Mouse (Mus musculus) gastrocnemius, postnatal 4 days (tissue): Measurements from ENCODE around the gene Tesk1. TPM values are rescaled to one million over a fixed set of nuclear protein-coding genes. Genes with fewer than 3 reads are reported as not detected.

Experiments used
- DNase-seq, 2 experiments: peaks; one replicate each; pipeline ENCODE4 v3.0.0; 2021 to 2022; ENCODE audit warnings: low spot score in 2 of 2, mixed read lengths in 2 of 2
- total RNA-seq, 2 experiments: library from RNA; stranded (reverse); gene quantifications; 2 replicates each; pipeline ENCODE4 v1.2.3; 2021

Gene Tesk1
- total RNA-seq, 2 experiments from 2014 or later: 39.3 to 40.9 TPM

- DNase-seq: no peak
These were observed 50.5 kb downstream of the Tesk1 start for GRCm38 (mm10) chr4:43492101-43492820.

- DNase-seq: peak; percentile 72 to 86
These were observed 51.1 kb downstream of the Tesk1 start, which contains the start of gene Ccdc107 for GRCm38 (mm10) chr4:43492821-43493185. Gene Ccdc107, plus strand, starts transcription at chr4:43492900.

GRCm38 (mm10) chr4:43493186-43493845 lies 51.6 kb downstream of the Tesk1 start:
- DNase-seq: peak; percentile 94 to 96

- no peak for DNase-seq
These were observed 52.1 kb downstream of the Tesk1 start for GRCm38 (mm10) chr4:43493846-43494240.

- no peak for DNase-seq
These were observed 54.8 kb downstream of the Tesk1 start for GRCm38 (mm10) chr4:43496587-43496986.

GRCm38 (mm10) chr4:43497405-43497804 lies 55.7 kb downstream of the Tesk1 start:
- DNase-seq: no peak

Other genes with a start within 250 kb of the Tesk1 start
- under 1 TPM; 0.34 to 0.39 TPM for gene Atp8b5, start 174.8 kb upstream of the Tesk1 start, total RNA-seq
- gene Rusc2, start 60.0 kb upstream of the Tesk1 start, total RNA-seq: 10 to 100 TPM; 58.6 to 63.4 TPM
- under 1 TPM in 1 of 2 experiments, not detected in 1; 0.47 TPM for gene Fam166b, start 12.8 kb upstream of the Tesk1 start, total RNA-seq
- gene Cd72, start 12.7 kb downstream of the Tesk1 start, total RNA-seq: under 1 TPM; 0.32 to 0.75 TPM
- not detected for gene Sit1, start 41.8 kb downstream of the Tesk1 start, total RNA-seq
- 10 to 100 TPM; 23.3 to 28.6 TPM for gene Ccdc107, start 51.0 kb downstream of the Tesk1 start, total RNA-seq
- 1 to 10 TPM; 7.9 to 8.9 TPM for gene Arhgef39, start 57.8 kb downstream of the Tesk1 start, total RNA-seq
- 1 to 10 TPM; 1.2 to 3.1 TPM for gene Car9, start 65.0 kb downstream of the Tesk1 start, total RNA-seq
- gene Tpm2, start 81.8 kb downstream of the Tesk1 start, total RNA-seq: 1,000 to 10,000 TPM; 9,033 to 9,337 TPM
- 10 to 100 TPM; 51.9 to 55.1 TPM for gene Creb3, start 120.4 kb downstream of the Tesk1 start, total RNA-seq
- gene Tln1, start 120.8 kb downstream of the Tesk1 start, total RNA-seq: 100 to 1,000 TPM; 137 to 140 TPM
- gene Rgp1, start 136.8 kb downstream of the Tesk1 start, total RNA-seq: 10 to 100 TPM; 37.1 to 41.3 TPM
- 10 to 100 TPM; 11.5 to 12.0 TPM for gene Gba2, start 136.9 kb downstream of the Tesk1 start, total RNA-seq
- gene Msmp, start 142.6 kb downstream of the Tesk1 start, total RNA-seq: not detected
- 10 to 100 TPM; 42.9 to 49.7 TPM for gene Npr2, start 190.0 kb downstream of the Tesk1 start, total RNA-seq
- gene Spag8, start 211.7 kb downstream of the Tesk1 start, total RNA-seq: under 1 TPM in 1 of 2 experiments, not detected in 1; 0.26 TPM
- 10 to 100 TPM; 57.6 to 66.5 TPM for gene Hint2, start 214.5 kb downstream of the Tesk1 start, total RNA-seq
- 10 to 100 TPM in 1 of 2 experiments, 1 to 10 TPM in 1; 9.4 to 12.0 TPM for gene Tmem8b, start 227.0 kb downstream of the Tesk1 start, total RNA-seq
- gene Fam221b, start 227.2 kb downstream of the Tesk1 start, total RNA-seq: under 1 TPM; 0.13 to 0.44 TPM